Mouse (Mus musculus) cerebellum, adult 2 months (tissue): ENCODE measurements at regions not wholly inside any gene's neighbourhood (a gene's known extent, or its start where the extent isn't known, plus 50 kb on each side); places are given as distances from the start of the nearest gene placed in this dataset.

Experiments
- CTCF ChIP-seq: fragments of 200-500 bp; IDR thresholded peaks from 2 replicates; pipeline ENCODE4 v1.5.1; 2011; ENCODE audit warnings: low read depth, mild to moderate bottlenecking, control low read depth, low read length, moderate library complexity, borderline replicate concordance; ENCODE audit not compliant: insufficient read depth
- POLR2A ChIP-seq: fragments of 200-500 bp; IDR thresholded peaks from 2 replicates; pipeline ENCODE4 v1.6.1; 2011; ENCODE audit warnings: low read length, control low read depth, borderline replicate concordance; ENCODE audit not compliant: insufficient read depth

GRCm38 (mm10) chr1:156997033-156997432 is 57.6 kb upstream of the Ralgps2 start:
- TF ChIP-seq CTCF: no peak
- TF ChIP-seq POLR2A: no peak
